Mouse (Mus musculus) neural tube, embryonic 10.5 days (tissue): ENCODE results near the gene 4933403O08Rik.

ENCODE experiments used
- DNase-seq: peaks from one replicate; pipeline ENCODE4 v3.0.0-alpha.2; 2017; ENCODE audit warnings: low spot score; ENCODE audit errors: extremely low spot score

The 4933403O08Rik gene

GRCm38 (mm10) chrX:112238749-112239148, at the start of gene 4933403O08Rik:
Gene 4933403O08Rik (plus strand): TSS chrX:112239049.
- DNase-seq: no peak

- no peak for DNase-seq
These were observed 4.1 kb downstream of the 4933403O08Rik start for GRCm38 (mm10) chrX:112242916-112243315.

GRCm38 (mm10) chrX:112255513-112255912, 16.7 kb downstream of the 4933403O08Rik start:
- no peak for DNase-seq

- DNase-seq: no peak
These were observed 34.7 kb downstream of the 4933403O08Rik start for GRCm38 (mm10) chrX:112273550-112273949.
